Comparison of ENCODE assay signal across 11 mouse cellular contexts in genomic region chr11:44538501-44539290, GRCm38 (mm10). TPM values are rescaled to one million over a fixed set of nuclear protein-coding genes. Genes with fewer than 3 reads are reported as not detected.
DNase-seq lines count a peak whose midpoint lies in the region; ATAC-seq and TF ChIP-seq lines count a peak whose summit lies in the region.
"Had no signal": no experiment of that assay in that cellular context is flagged by ENCODE, and none has a peak within 500 bp of the region (broad histone marks: within the 10 kb centered on the region; RNA-seq: fewer than 3 reads in every experiment).

No protein-coding gene starts in this region.

- peaks cover 13% of the 10 kb centered on the region; the same call in 1 of the 2 replicates for H3K4me1 ChIP-seq in lung, postnatal 0 days (ENCODE audit: insufficient read depth, low read depth, low read length)
- peaks cover 28% of the 10 kb centered on the region for H3K4me1 ChIP-seq in lung, adult 2 months (ENCODE audit: control insufficient read depth, insufficient read depth, low read length)
- H3K4me1 ChIP-seq in embryonic facial prominence, embryonic 12.5 days, result peaks cover 17% of the 10 kb centered on the region
- peaks cover 31% of the 10 kb centered on the region for H3K4me1 ChIP-seq in limb, embryonic 12.5 days (replicated peaks)
- H3K4me1 ChIP-seq in small intestine, adult 2 months (ENCODE audit: control insufficient read depth, insufficient read depth, insufficient read length, low read length), result peaks cover 3% of the 10 kb centered on the region
- 0 out of 2 replicates have a peak, but pooled peaks cover 2% of the 10 kb centered on the region for H3K4me1 ChIP-seq in kidney, adult 2 months (ENCODE audit: control insufficient read depth, insufficient read depth, low read length)

- H3K4me3 ChIP-seq in lung, postnatal 0 days (ENCODE audit: low read depth, low read length), result no peak overlapping the region
- H3K4me3 ChIP-seq in lung, adult 2 months (replicated peaks; ENCODE audit: extremely low read depth, low read depth, low read length), result no peak overlapping the region
- no peak overlapping the region for H3K4me3 ChIP-seq in embryonic facial prominence, embryonic 12.5 days
- H3K4me3 ChIP-seq in limb, embryonic 12.5 days (replicated peaks), result no peak overlapping the region
- no peak overlapping the region for H3K4me3 ChIP-seq in small intestine, adult 2 months (ENCODE audit: low read depth, low read length)
- no peak overlapping the region for H3K4me3 ChIP-seq in kidney, adult 2 months (ENCODE audit: insufficient read depth, low read depth, low read length)
- H3K4me3 ChIP-seq: kidney, embryonic 15.5 days had no signal

- no peak for TF ChIP-seq POLR2A in lung, adult 2 months (IDR thresholded peaks at IDR 0.05; ENCODE audit: borderline replicate concordance, extremely low read depth, low read depth, low read length)
- TF ChIP-seq POLR2A in small intestine, adult 2 months (IDR thresholded peaks at IDR 0.05; ENCODE audit: low read depth, low read length), result no peak
- TF ChIP-seq POLR2A in kidney, adult 2 months (IDR thresholded peaks at IDR 0.05; ENCODE audit: low read depth, low read length), result no peak

- TF ChIP-seq CTCF in lung, postnatal 0 days (IDR thresholded peaks at IDR 0.05), result no peak
- TF ChIP-seq CTCF in lung, adult 2 months (IDR thresholded peaks at IDR 0.05; ENCODE audit: insufficient read depth, low read length), result no peak
- no peak for TF ChIP-seq CTCF in small intestine, adult 2 months (IDR thresholded peaks at IDR 0.05; ENCODE audit: extremely low read depth, insufficient read length, insufficient replicate concordance, low read depth, low read length)
- TF ChIP-seq CTCF in kidney, adult 2 months (conservative IDR thresholded peaks at IDR 0.05; ENCODE audit: insufficient read depth, insufficient read length, low read depth, low read length), result no peak

- WGBS in lung, postnatal 0 days, result 69% methylated on average over 10 of the region's 10 CpGs
- WGBS in lung, adult 2 months, result 71% methylated on average over 10 of the region's 10 CpGs
- 94% methylated on average over 10 of the region's 10 CpGs for WGBS in embryonic facial prominence, embryonic 12.5 days
- WGBS in limb, embryonic 12.5 days, result 91% methylated on average over 10 of the region's 10 CpGs
- WGBS in small intestine, adult 2 months, result 59% methylated on average over 10 of the region's 10 CpGs
- WGBS in kidney, adult 2 months, result 76% methylated on average over 10 of the region's 10 CpGs

- ATAC-seq in lung, postnatal 0 days, result no peak
- ATAC-seq in embryonic facial prominence, embryonic 12.5 days (ENCODE audit: insufficient number of reproducible peaks, insufficient read depth, low FRiP score, low TSS enrichment), result no peak
- ATAC-seq in limb, embryonic 12.5 days (ENCODE audit: insufficient number of reproducible peaks, insufficient read depth, low FRiP score, low TSS enrichment, low read depth), result no peak
- ATAC-seq: forebrain, postnatal 0 days had no signal

- H3K9ac ChIP-seq in lung, postnatal 0 days (replicated peaks; ENCODE audit: low read depth), result no peak overlapping the region
- H3K9ac ChIP-seq in embryonic facial prominence, embryonic 12.5 days, result no peak overlapping the region
- H3K9ac ChIP-seq in limb, embryonic 12.5 days (replicated peaks), result no peak overlapping the region
- H3K9ac ChIP-seq: forebrain, postnatal 0 days; kidney, embryonic 15.5 days had no signal

- TF ChIP-seq EP300 in lung, postnatal 0 days (IDR thresholded peaks at IDR 0.05), result no peak

- H3K9me3 ChIP-seq in lung, postnatal 0 days (ENCODE audit: low read length), result no peaks in the 10 kb centered on the region
- no peaks in the 10 kb centered on the region for H3K9me3 ChIP-seq in embryonic facial prominence, embryonic 12.5 days
- no peaks in the 10 kb centered on the region for H3K9me3 ChIP-seq in limb, embryonic 12.5 days
- H3K9me3 ChIP-seq: kidney, embryonic 15.5 days had no signal

- H3K27ac ChIP-seq in lung, postnatal 0 days (ENCODE audit: low read length), result peak overlapping the region; percentile 73
- H3K27ac ChIP-seq in embryonic facial prominence, embryonic 12.5 days, result peak overlapping the region; percentile 64; the same call in 1 of the 2 replicates
- peak overlapping the region; percentile 60 for H3K27ac ChIP-seq in limb, embryonic 12.5 days
- H3K27ac ChIP-seq in small intestine, adult 2 months (ENCODE audit: insufficient read depth, low read depth, low read length), result peak overlapping the region; percentile 69
- H3K27ac ChIP-seq in kidney, adult 2 months (ENCODE audit: insufficient read depth, low read depth, low read length), result no peak overlapping the region
- H3K27ac ChIP-seq: kidney, embryonic 15.5 days had no signal

- no peak for DNase-seq in lung, postnatal 0 days (ENCODE audit: low spot score)
- DNase-seq in lung, adult 2 months, result no peak
- DNase-seq in kidney, adult 2 months, result no peak
- no peak for DNase-seq in left cerebral cortex, adult 9 months (ENCODE audit: low spot score in 2 of 2)
- DNase-seq: cerebellum, adult 9-10 months; lung, adult 18-20 months had no signal

- H3K36me3 ChIP-seq in lung, postnatal 0 days (ENCODE audit: insufficient read depth, low read length), result 0 out of 2 replicates have a peak, but pooled peaks cover 4% of the 10 kb centered on the region
- peaks cover 31% of the 10 kb centered on the region for H3K36me3 ChIP-seq in embryonic facial prominence, embryonic 12.5 days
- H3K36me3 ChIP-seq in limb, embryonic 12.5 days, result peaks cover 60% of the 10 kb centered on the region
- peaks cover 10% of the 10 kb centered on the region for H3K36me3 ChIP-seq in small intestine, adult 2 months (ENCODE audit: control insufficient read depth, insufficient read depth, low read length)
- H3K36me3 ChIP-seq in kidney, adult 2 months (ENCODE audit: control insufficient read depth, insufficient read depth, low read length), result no peaks in the 10 kb centered on the region

- no peaks in the 10 kb centered on the region for H3K27me3 ChIP-seq in lung, postnatal 0 days (replicated peaks; ENCODE audit: insufficient read depth, low read length)
- H3K27me3 ChIP-seq in embryonic facial prominence, embryonic 12.5 days, result no peaks in the 10 kb centered on the region
- no peaks in the 10 kb centered on the region for H3K27me3 ChIP-seq in limb, embryonic 12.5 days
- no peaks in the 10 kb centered on the region for H3K27me3 ChIP-seq in small intestine, adult 2 months (ENCODE audit: control insufficient read depth, insufficient read depth, low read length)
- H3K27me3 ChIP-seq in kidney, adult 2 months (replicated peaks; ENCODE audit: control insufficient read depth, insufficient read depth, low read length), result no peaks in the 10 kb centered on the region
- H3K27me3 ChIP-seq: kidney, embryonic 15.5 days had no signal

- no peak overlapping the region for H3K4me2 ChIP-seq in lung, postnatal 0 days (replicated peaks; ENCODE audit: low read depth, low read length)
- H3K4me2 ChIP-seq in embryonic facial prominence, embryonic 12.5 days (replicated peaks), result no peak overlapping the region
- no peak overlapping the region for H3K4me2 ChIP-seq in limb, embryonic 12.5 days
- H3K4me2 ChIP-seq: kidney, embryonic 15.5 days had no signal

RNA-seq across cellular contexts. Expression of gene Rnf145, which starts 19.9 kb away (rescaled TPM):
- polyA plus RNA-seq in lung, postnatal 0 days (2015; fragmentation: Nextera tagmentation; extraction: Ambion mirVana), result 71.9 and 79.9 TPM in 2 replicates
- 104 and 266 TPM in 2 replicates for polyA plus RNA-seq in lung, adult 2 months (2012; rRNA removed)
- polyA plus RNA-seq in embryonic facial prominence, embryonic 12.5 days (2016; fragmentation: Nextera tagmentation; extraction: Ambion mirVana), result 98.4 and 100 TPM in 2 replicates
- 91.0 and 91.5 TPM in 2 replicates for polyA plus RNA-seq in limb, embryonic 12.5 days (2016; fragmentation: Nextera tagmentation; extraction: Ambion mirVana)
- polyA plus RNA-seq in small intestine, adult 2 months (2012; rRNA removed), result 41.3 and 56.0 TPM in 2 replicates
- 62.1 and 68.7 TPM in 2 replicates for polyA plus RNA-seq in kidney, adult 2 months (2012; rRNA removed)
